Mouse (Mus musculus): ENCODE results near the gene Hist1h2bf.
"Not testable (repeated sequence)": the region's sequence is repeated elsewhere in the genome, so short reads cannot be mapped to it uniquely, and the experiment has no call there.

The Hist1h2bf gene

GRCm38 (mm10) chr13:23571504-23572217 is 2.3 kb downstream of the Hist1h2bf start:
- not testable (repeated sequence) for DNase-seq (ENCODE audit: low spot score in 2 of 2)

- DNase-seq (ENCODE audit: low spot score in 2 of 2): peak; percentile 56 to 73
These were observed 2.9 kb downstream of the Hist1h2bf start, which contains the start of the genes Hist1h2ae and Hist1h2bg for GRCm38 (mm10) chr13:23571022-23571503. TSS of gene Hist1h2ae (minus strand) at chr13:23571220. TSS of gene Hist1h2bg (plus strand) at chr13:23571396.

- DNase-seq (ENCODE audit: low spot score in 2 of 2): not testable (repeated sequence)
These were observed 3.6 kb downstream of the Hist1h2bf start for GRCm38 (mm10) chr13:23570261-23571021.

- no peak for DNase-seq (ENCODE audit: low spot score in 2 of 2)
These were observed 9.5 kb downstream of the Hist1h2bf start for GRCm38 (mm10) chr13:23564482-23564881.

- DNase-seq (ENCODE audit: low spot score in 2 of 2): no peak
These were observed 11.1 kb downstream of the Hist1h2bf start for GRCm38 (mm10) chr13:23562699-23563462.

GRCm38 (mm10) chr13:23561883-23562659 is 11.9 kb downstream of the Hist1h2bf start, which contains the start of gene Hist1h3e:
TSS of gene Hist1h3e (minus strand) at chr13:23562369.
- peak; percentile 87 to 92 for DNase-seq (ENCODE audit: low spot score in 2 of 2)

GRCm38 (mm10) chr13:23561531-23561882 is 12.5 kb downstream of the Hist1h2bf start:
- not testable (repeated sequence) for DNase-seq (ENCODE audit: low spot score in 2 of 2)

- DNase-seq (ENCODE audit: low spot score in 2 of 2): not testable (repeated sequence)
These were observed 13.3 kb downstream of the Hist1h2bf start for GRCm38 (mm10) chr13:23560699-23561098.

GRCm38 (mm10) chr13:23556906-23557305 is 17.1 kb downstream of the Hist1h2bf start:
- DNase-seq (ENCODE audit: low spot score in 2 of 2): no peak

GRCm38 (mm10) chr13:23555839-23556416 is 18.1 kb downstream of the Hist1h2bf start:
- peak; percentile 47 to 53 for DNase-seq (ENCODE audit: low spot score in 2 of 2)

GRCm38 (mm10) chr13:23554925-23555838 is 18.8 kb downstream of the Hist1h2bf start:
- peak; percentile 59 to 68 for DNase-seq (ENCODE audit: low spot score in 2 of 2)

- no peak for DNase-seq (ENCODE audit: low spot score in 2 of 2)
These were observed 19.6 kb downstream of the Hist1h2bf start for GRCm38 (mm10) chr13:23554393-23554792.

GRCm38 (mm10) chr13:23552962-23553361 is 21.0 kb downstream of the Hist1h2bf start, which contains the start of gene Hist1h1d:
TSS of gene Hist1h1d (plus strand) at chr13:23553262.
- no peak for DNase-seq (ENCODE audit: low spot score in 2 of 2)

- DNase-seq (ENCODE audit: low spot score in 2 of 2): no peak
These were observed 21.8 kb downstream of the Hist1h2bf start for GRCm38 (mm10) chr13:23551931-23552914.

GRCm38 (mm10) chr13:23551146-23551834 is 22.7 kb downstream of the Hist1h2bf start, which contains the start of gene Hist1h4f:
TSS of gene Hist1h4f (minus strand) at chr13:23551648.
- DNase-seq (ENCODE audit: low spot score in 2 of 2): peak; percentile 66 to 73

- no peak for DNase-seq (ENCODE audit: low spot score in 2 of 2)
These were observed 23.2 kb downstream of the Hist1h2bf start for GRCm38 (mm10) chr13:23550761-23551145.

- no peak for DNase-seq (ENCODE audit: low spot score in 2 of 2)
These were observed 27.3 kb downstream of the Hist1h2bf start for GRCm38 (mm10) chr13:23546694-23547093.

GRCm38 (mm10) chr13:23544787-23545120 is 29.2 kb downstream of the Hist1h2bf start:
- not testable (repeated sequence) for DNase-seq (ENCODE audit: low spot score in 2 of 2)

All from urinary bladder, adult 18-20 months (tissue).